Mouse (Mus musculus): ENCODE measurements around the gene Gm17409. TPM values are rescaled to one million over a fixed set of nuclear protein-coding genes. Genes with fewer than 3 reads are reported as not detected.

Gene Gm17409
- total and polyA plus RNA-seq, 3 experiments: not detected

GRCm38 (mm10) chr2:58470290-58470689 is 374 bp downstream of the Gm17409 start:
- in situ Hi-C loops (cut with MboI; ENCODE audit: low pct_ligation_motif_present, low pct_unique_long_range_greater_than_20kb, low sequenced_read_pairs): loop anchor here (10.0 to 25.0 kb wide), 2 partner anchors 195 to 283 kb away; partner anchors contain the start of gene Cytip
- peak overlapping the region; percentile 3; the same call in 1 of the 2 replicates for H3K4me2 ChIP-seq (ENCODE audit: insufficient read depth, low read depth, poor library complexity, severe bottlenecking)
- H3K36me3 ChIP-seq (replicated peaks in 1 of 2; ENCODE audit: control insufficient read depth in 1 of 2, insufficient read depth in 1 of 2, low read length in 1 of 2): no peaks in the 10 kb centered on the region
- peaks cover 4% of the 10 kb centered on the region for H3K9me3 ChIP-seq (replicated peaks; ENCODE audit: low read length)
- no peak for TF ChIP-seq JUND (conservative IDR thresholded peaks at IDR 0.05; ENCODE audit: low read depth, low read length)
- peak; percentile 55; the same call in 1 of the 2 replicates for TF ChIP-seq MAX (IDR thresholded peaks at IDR 0.05; ENCODE audit: low read length)
- peak; percentile 5 for TF ChIP-seq RAD21 (IDR thresholded peaks at IDR 0.05; ENCODE audit: low read depth, low read length)
- peak; percentile 65; the same call in 1 of the 2 replicates for TF ChIP-seq TCF12 (IDR thresholded peaks at IDR 0.05; ENCODE audit: low read depth, low read length)
- no peak for TF ChIP-seq HCFC1 (IDR thresholded peaks at IDR 0.05; ENCODE audit: low read depth, low read length)
- peak; percentile 31; the same call in 1 of the 2 replicates for TF ChIP-seq MYC (IDR thresholded peaks at IDR 0.05; ENCODE audit: low read depth, low read length)
- TF ChIP-seq IRF4 (IDR thresholded peaks at IDR 0.05; ENCODE audit: low read depth, low read length): peak; percentile 84
- 0 out of 4 replicates have a peak, but pooled peaks of 1 of the 2 experiments have one; percentile 6 for TF ChIP-seq CTCF (conservative IDR thresholded peaks at IDR 0.05 in 1 of 2, IDR thresholded peaks at IDR 0.05 in 1 of 2; ENCODE audit: low read depth in 2 of 2, low read length in 2 of 2)
- TF ChIP-seq EP300 (IDR thresholded peaks at IDR 0.05; ENCODE audit: low read length): peak; percentile 47; the same call in 1 of the 2 replicates
- peak; percentile 74 for TF ChIP-seq BHLHE40 (IDR thresholded peaks at IDR 0.05; ENCODE audit: low read depth, low read length)
- no peak for TF ChIP-seq MXI1 (IDR thresholded peaks at IDR 0.05; ENCODE audit: low read depth, low read length)
- no peak for TF ChIP-seq MAFK (IDR thresholded peaks at IDR 0.05; ENCODE audit: insufficient replicate concordance, low read length)
- TF ChIP-seq GABPA (IDR thresholded peaks at IDR 0.05; ENCODE audit: insufficient replicate concordance, low read depth, low read length): no peak
- no peak for TF ChIP-seq SIN3A (IDR thresholded peaks at IDR 0.05; ENCODE audit: low read length)
- peak; percentile 67 for DNase-seq (ENCODE audit: extremely low read depth)
- H3K9ac ChIP-seq (ENCODE audit: insufficient read depth, low read depth): no peak overlapping the region
- H3K27me3 ChIP-seq (replicated peaks): no peaks in the 10 kb centered on the region
- dilution Hi-C loops (cut with MboI; ENCODE audit: extremely low pct_ligation_motif_present, extremely low pct_unique_long_range_greater_than_20kb, low sequenced_read_pairs): no loop called here
- H3K27ac ChIP-seq (ENCODE audit: insufficient read depth, low read depth): no peak overlapping the region
- peaks cover 5 to 13% of the 10 kb centered on the region in 2 experiments; a peak in 3 of 4 replicates for H3K4me1 ChIP-seq (ENCODE audit: control insufficient read depth in 1 of 2, insufficient read depth in 2 of 2)
- H3K4me3 ChIP-seq (replicated peaks in 1 of 3; ENCODE audit: low read depth in 2 of 3, low read length in 2 of 3, poor library complexity in 1 of 3): no peak overlapping the region
- no peaks in the 10 kb centered on the region for H3K79me2 ChIP-seq (replicated peaks; ENCODE audit: control insufficient read depth, extremely low read depth, insufficient read depth, poor library complexity, severe bottlenecking)

- Histone ChIP-seq H3K9me3 (replicated peaks; ENCODE audit: low read length) (no peaks in the 10 kb centered on the region), H3K27me3 (replicated peaks) (no peaks in the 10 kb centered on the region), H3K79me2 (replicated peaks; ENCODE audit: control insufficient read depth, extremely low read depth, insufficient read depth, poor library complexity, severe bottlenecking) (no peaks in the 10 kb centered on the region), H3K9ac (ENCODE audit: insufficient read depth, low read depth) (no peak overlapping the region), H3K36me3 (replicated peaks in 1 of 2; ENCODE audit: control insufficient read depth in 1 of 2, insufficient read depth in 1 of 2, low read length in 1 of 2) (no peaks in the 10 kb centered on the region), H3K4me3 (replicated peaks in 1 of 3; ENCODE audit: low read depth in 2 of 3, low read length in 2 of 3, poor library complexity in 1 of 3) (no peak overlapping the region), H3K4me1 (ENCODE audit: control insufficient read depth in 1 of 2, insufficient read depth in 2 of 2) (peaks cover under 1 to 3% of the 10 kb centered on the region in 2 experiments; a peak in 2 of 4 replicates), H3K4me2 (ENCODE audit: insufficient read depth, low read depth, poor library complexity, severe bottlenecking) (no peak overlapping the region), H3K27ac (ENCODE audit: insufficient read depth, low read depth) (no peak overlapping the region)
- no peak for TF ChIP-seq JUN (IDR thresholded peaks at IDR 0.05; ENCODE audit: insufficient read depth, low read depth, low read length)
- TF ChIP-seq ZC3H11A (IDR thresholded peaks at IDR 0.05; ENCODE audit: low read depth, low read length): no peak
- TF ChIP-seq SMC3 (IDR thresholded peaks at IDR 0.05; ENCODE audit: low read depth, low read length): no peak
- no peak for TF ChIP-seq PAX5 (IDR thresholded peaks at IDR 0.05; ENCODE audit: low read length)
- TF ChIP-seq POLR2AphosphoS2 (IDR thresholded peaks at IDR 0.05; ENCODE audit: low read depth, low read length): no peak
- TF ChIP-seq USF1 (IDR thresholded peaks at IDR 0.05; ENCODE audit: low read depth, low read length): no peak
- no peak for DNase-seq (ENCODE audit: extremely low read depth)
- in situ Hi-C loops (cut with MboI; ENCODE audit: low pct_ligation_motif_present, low pct_unique_long_range_greater_than_20kb, low sequenced_read_pairs) (loop anchor here (10.0 kb wide), 1 partner anchor 189 kb away; no protein-coding TSS in a partner anchor), dilution Hi-C loops (cut with MboI; ENCODE audit: extremely low pct_ligation_motif_present, extremely low pct_unique_long_range_greater_than_20kb, low sequenced_read_pairs) (no loop called here)
Measured at GRCm38 (mm10) chr2:58475578-58475977, 5.7 kb downstream of the Gm17409 start.

All from CH12.LX (cell line).